Mouse (Mus musculus) neutrophil, adult 83 days (primary cell): Measurements from ENCODE around the gene Actl11. TPM values are rescaled to one million over a fixed set of nuclear protein-coding genes. Genes with fewer than 3 reads are reported as not detected.

Experiments
- total RNA-seq, 2 experiments: library from RNA; stranded (reverse); gene quantifications; one replicate each; pipeline ENCODE4 v1.2.4; 2023

Actl11 gene
- total RNA-seq: not detected

GRCm38 (mm10) chr9:107928169-107928568, at the start of gene Actl11:
Gene Actl11 (plus strand): TSS chr9:107928469.

DNA sequence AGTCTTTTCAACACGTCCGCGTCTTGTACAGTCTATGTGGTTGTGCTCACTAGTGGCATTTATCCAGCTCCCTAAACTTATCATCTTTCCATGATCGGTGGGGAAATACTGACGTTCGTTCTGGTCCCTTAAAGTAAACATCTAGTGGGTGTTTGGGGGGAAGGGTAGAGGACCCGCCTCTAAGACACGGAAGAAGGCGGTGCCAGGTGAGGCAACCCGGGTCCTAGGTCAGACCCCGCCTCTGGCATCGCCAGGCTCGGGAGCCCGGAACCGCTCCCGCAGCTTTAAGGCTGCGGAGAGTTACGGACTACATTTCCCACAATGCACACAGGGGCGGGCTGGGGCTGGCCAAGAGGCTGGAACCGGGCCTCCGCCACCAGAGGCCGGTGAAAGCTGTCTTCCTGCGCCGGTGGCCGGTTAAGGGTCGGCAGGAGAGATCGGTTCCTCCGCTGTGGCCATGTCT, 40.4 kb upstream of the Actl11 start, which contains the start of gene Mon1a:
TSS of gene Mon1a (plus strand) at position 348 of the 463 bp plus-strand sequence.

DNA sequence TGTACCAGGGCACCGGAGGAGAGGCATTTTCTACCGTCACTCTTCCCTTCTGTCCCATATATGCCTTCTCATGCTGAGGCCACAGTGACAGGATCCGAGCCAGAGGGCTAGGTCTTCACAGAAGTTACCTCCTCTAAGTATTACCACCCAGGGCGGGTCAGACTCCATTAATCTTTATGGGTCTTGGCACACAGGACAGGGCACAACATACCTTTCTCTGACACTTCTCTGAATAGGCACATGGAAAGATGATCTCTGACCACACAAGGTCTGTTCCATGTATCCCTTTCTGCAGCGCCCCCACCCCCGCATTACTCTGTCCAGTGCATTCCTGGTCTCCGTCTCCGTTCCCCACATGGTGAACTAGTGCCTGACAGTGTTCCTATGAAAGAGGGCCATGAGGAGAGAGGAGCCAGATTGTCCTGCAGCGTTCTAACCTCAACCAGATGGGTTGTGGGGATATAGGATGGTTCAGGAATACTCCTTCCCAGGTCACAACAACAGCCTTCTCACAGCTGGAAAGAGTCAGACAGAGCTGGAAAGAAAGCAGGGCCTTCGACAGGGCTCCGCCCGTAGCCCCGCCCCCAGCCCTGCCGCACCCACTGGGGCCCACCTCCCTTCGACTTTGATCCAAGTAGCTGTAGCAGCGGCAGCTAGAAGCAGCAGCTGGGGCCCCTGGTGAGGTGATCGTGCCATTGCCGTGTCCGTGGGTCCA, 21.9 kb upstream of the Actl11 start, which contains the start of gene Mst1r:
TSS of gene Mst1r (plus strand) at position 622 of the 715 bp plus-strand sequence.

GRCm38 (mm10) chr9:107935374-107935773, 7.1 kb downstream of the Actl11 start, which contains the start of gene Camkv:
Gene Camkv (plus strand): TSS chr9:107935674.

DNA sequence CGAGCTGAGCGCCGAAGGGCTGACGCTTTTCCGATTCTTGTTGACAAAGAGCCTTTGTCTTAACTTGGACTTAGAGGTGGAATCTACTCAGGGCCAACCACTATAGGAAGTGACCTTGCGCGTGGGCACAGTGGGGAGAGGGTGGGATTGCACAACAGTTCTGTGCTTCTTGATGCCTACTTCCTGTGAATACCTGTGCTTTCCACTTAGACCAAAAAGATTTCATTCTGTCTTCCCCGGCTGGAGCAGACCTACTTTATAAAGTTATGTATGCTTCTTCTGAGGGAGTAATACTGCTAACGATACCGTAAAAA, 21.6 kb downstream of the Actl11 start, which contains the start of gene Traip:
TSS of gene Traip (plus strand) at position 215 of the 314 bp plus-strand sequence.

GRCm38 (mm10) chr9:107975399-107976386, 47.4 kb downstream of the Actl11 start, which contains the start of gene Uba7:
Gene Uba7 (plus strand): TSS chr9:107975505.

Other genes starting within 250 kb of the Actl11 start
- gene Gnat1, start 248.8 kb upstream of the Actl11 start, total RNA-seq: not detected
- not detected for gene Sema3f, start 218.0 kb upstream of the Actl11 start, total RNA-seq
- 100 to 1,000 TPM; 182 to 203 TPM for gene Rbm5, start 157.5 kb upstream of the Actl11 start, total RNA-seq
- 10 to 100 TPM; 60.4 to 61.5 TPM for gene Rbm6, start 55.2 kb upstream of the Actl11 start, total RNA-seq
- 10 to 100 TPM in 1 of 2 experiments, 1 to 10 TPM in 1; 9.6 to 10.5 TPM for gene Mon1a, start 40.3 kb upstream of the Actl11 start, total RNA-seq
- gene Mst1r, start 21.6 kb upstream of the Actl11 start, total RNA-seq: 1 to 10 TPM; 1.4 to 2.2 TPM
- gene Camkv, start 7.2 kb downstream of the Actl11 start, total RNA-seq: not detected
- 10 to 100 TPM; 13.1 to 17.7 TPM for gene Traip, start 21.7 kb downstream of the Actl11 start, total RNA-seq
- gene Uba7, start 47.0 kb downstream of the Actl11 start, total RNA-seq: 10 to 100 TPM; 63.0 to 83.7 TPM
- not detected for gene Gm20661, start 54.6 kb downstream of the Actl11 start, total RNA-seq
- gene Inka1, start 57.4 kb downstream of the Actl11 start, total RNA-seq: 1 to 10 TPM; 2.4 to 2.7 TPM
- 1 to 10 TPM in 1 of 2 experiments, under 1 TPM in 1; 0.44 to 1.6 TPM for gene Cdhr4, start 64.0 kb downstream of the Actl11 start, total RNA-seq
- 1 to 10 TPM in 1 of 2 experiments, not detected in 1; 1.1 TPM for gene Gm20662, start 67.9 kb downstream of the Actl11 start, total RNA-seq
- 100 to 1,000 TPM; 105 to 113 TPM for gene Ip6k1, start 74.0 kb downstream of the Actl11 start, total RNA-seq
- 10 to 100 TPM; 18.7 to 19.0 TPM for gene Gmppb, start 120.8 kb downstream of the Actl11 start, total RNA-seq
- gene Amigo3, start 124.7 kb downstream of the Actl11 start, total RNA-seq: 1 to 10 TPM; 3.6 to 4.6 TPM
- under 1 TPM; 0.37 to 0.93 TPM for gene Mst1, start 152.0 kb downstream of the Actl11 start, total RNA-seq
- gene Rnf123, start 154.9 kb downstream of the Actl11 start, total RNA-seq: 10 to 100 TPM; 49.7 to 65.9 TPM
- 10 to 100 TPM; 54.8 to 67.8 TPM for gene Apeh, start 166.1 kb downstream of the Actl11 start, total RNA-seq